Mouse (Mus musculus) lung, embryonic 16.5 days (tissue): ENCODE data around the gene Lmo2. TPM values are rescaled to one million over a fixed set of nuclear protein-coding genes. Genes with fewer than 3 reads are reported as not detected.
"Not testable (repeated sequence)": the region's sequence is repeated elsewhere in the genome, so short reads cannot be mapped to it uniquely, and the experiment has no call there.

Experiments
- ATAC-seq: fragments of 200-750 bp; cut with Nextera tagmentation; 2 replicates; pipeline ENCODE4 v1.8.0; 2017; ENCODE audit warnings: low read depth, mild to moderate bottlenecking, moderate library complexity
- H3K27ac ChIP-seq: fragments of 300-500 bp; sonication (generic); 2 replicates; pipeline ENCODE4 v1.5.1; 2014; ENCODE audit warnings: mild to moderate bottlenecking, control low read depth, low read length
- H3K27me3 ChIP-seq: fragments of 300-500 bp; sonication (generic); 2 replicates; pipeline ENCODE4 v1.6.1; 2014; ENCODE audit warnings: low read depth, low read length, mixed read lengths; ENCODE audit not compliant: control insufficient read depth, insufficient read depth
- H3K36me3 ChIP-seq: fragments of 300-500 bp; sonication (generic); 2 replicates; pipeline ENCODE4 v1.6.1; 2014; ENCODE audit warnings: low read length; ENCODE audit not compliant: control insufficient read depth, insufficient read depth
- H3K4me1 ChIP-seq: fragments of 300-500 bp; sonication (generic); replicated peaks from 2 replicates; pipeline ENCODE4 v1.6.1; 2014; ENCODE audit warnings: low read length, mixed read lengths; ENCODE audit not compliant: control insufficient read depth, insufficient read depth
- H3K4me2 ChIP-seq: fragments of 300-500 bp; sonication (generic); 2 replicates; pipeline ENCODE4 v1.6.1; 2014; ENCODE audit warnings: low read depth, low read length, control low read depth
- H3K4me3 ChIP-seq: fragments of 300-500 bp; sonication (generic); 2 replicates; pipeline ENCODE4 v1.5.1; 2014; ENCODE audit warnings: mild to moderate bottlenecking, low read length, control low read depth
- H3K9ac ChIP-seq: fragments of 300-500 bp; sonication (generic); 2 replicates; pipeline ENCODE4 v1.6.1; 2014; ENCODE audit warnings: low read length, control low read depth
- H3K9me3 ChIP-seq: fragments of 300-500 bp; sonication (generic); 2 replicates; pipeline ENCODE4 v1.6.1; 2016; ENCODE audit warnings: low read length; ENCODE audit not compliant: control insufficient read depth
- WGBS: fragments of 180-500 bp; shearing (Covaris S2); extraction: QIAGEN DNeasy Blood & Tissue Kit; methylation state at CpG from one replicate; pipeline ENCODE4 v1.1.7; 2014; 5-methylcytosine and 5-hydroxymethylcytosine counted together
- polyA plus RNA-seq: library from polyadenylated mRNA; unstranded; fragments of >200 nt; fragmentation: Nextera tagmentation; extraction: Ambion mirVana; gene quantifications from 2 replicates; pipeline ENCODE4 v1.2.1, GENCODE M21; 2015

Gene Lmo2
- polyA plus RNA-seq, 1 experiment from 2014 or later: 31.6 TPM

GRCm38 (mm10) chr2:103983146-103983545, 25.4 kb downstream of the Lmo2 start:
- H3K9ac ChIP-seq: no peak overlapping the region
- 88% methylated on average over 10 of the region's 10 CpGs for whole genome bisulfite sequencing
- H3K36me3 ChIP-seq: no peaks in the 10 kb centered on the region

GRCm38 (mm10) chr2:103987595-103987994, 29.8 kb downstream of the Lmo2 start:
- H3K4me2 ChIP-seq, H3K9ac ChIP-seq, H3K27ac ChIP-seq, H3K4me1 ChIP-seq, H3K4me3 ChIP-seq, H3K9me3 ChIP-seq, H3K27me3 ChIP-seq, ATAC-seq, H3K36me3 ChIP-seq: not testable (repeated sequence)
- 50% methylated on average over 5 of the region's 8 CpGs for WGBS

More at GRCm38 (mm10) chr2:103983146-103983545, 25.4 kb downstream of the Lmo2 start:
- H3K9me3 ChIP-seq: no peaks in the 10 kb centered on the region
- H3K4me3 ChIP-seq: no peak overlapping the region
- no peaks in the 10 kb centered on the region for H3K27me3 ChIP-seq
- H3K4me1 ChIP-seq: no peaks in the 10 kb centered on the region
- H3K4me2 ChIP-seq: no peak overlapping the region
- H3K27ac ChIP-seq: no peak overlapping the region
- ATAC-seq: no peak

- Histone ChIP-seq H3K36me3 (no peaks in the 10 kb centered on the region), H3K4me3 (no peak overlapping the region), H3K4me1 (no peaks in the 10 kb centered on the region), H3K27me3 (no peaks in the 10 kb centered on the region; the same call in 1 of the 2 replicates), H3K4me2 (no peak overlapping the region), H3K9ac (no peak overlapping the region), H3K27ac (no peak overlapping the region), H3K9me3 (no peaks in the 10 kb centered on the region)
- 86% methylated on average over 6 of the region's 6 CpGs for WGBS
- no peak for ATAC-seq
These were observed 31.9 kb downstream of the Lmo2 start for GRCm38 (mm10) chr2:103989724-103990123.

GRCm38 (mm10) chr2:103991303-103991702, 33.5 kb downstream of the Lmo2 start:
- Histone ChIP-seq H3K27ac (no peak overlapping the region), H3K27me3 (no peaks in the 10 kb centered on the region; the same call in 1 of the 2 replicates)

GRCm38 (mm10) chr2:103992162-103992561, 34.4 kb downstream of the Lmo2 start:
- H3K27ac ChIP-seq: no peak overlapping the region
- no peaks in the 10 kb centered on the region for H3K9me3 ChIP-seq
- no peaks in the 10 kb centered on the region for H3K36me3 ChIP-seq
- WGBS: 59% methylated on average over 9 of the region's 9 CpGs
- ATAC-seq: no peak
- H3K27me3 ChIP-seq: no peaks in the 10 kb centered on the region; the same call in 1 of the 2 replicates
- H3K4me2 ChIP-seq: no peak overlapping the region
- no peak overlapping the region for H3K9ac ChIP-seq
- no peaks in the 10 kb centered on the region for H3K4me1 ChIP-seq
- H3K4me3 ChIP-seq: no peak overlapping the region

More at GRCm38 (mm10) chr2:103991303-103991702, 33.5 kb downstream of the Lmo2 start:
- Histone ChIP-seq H3K4me3 (no peak overlapping the region), H3K9ac (no peak overlapping the region), H3K4me1 (no peaks in the 10 kb centered on the region), H3K36me3 (no peaks in the 10 kb centered on the region), H3K4me2 (no peak overlapping the region), H3K9me3 (no peaks in the 10 kb centered on the region)
- ATAC-seq: no peak

- no peak overlapping the region for H3K4me2 ChIP-seq
- no peak overlapping the region for H3K9ac ChIP-seq
- ATAC-seq: no peak
- no peaks in the 10 kb centered on the region for H3K36me3 ChIP-seq
- 39% methylated on average over 17 of the region's 17 CpGs for WGBS
- H3K27me3 ChIP-seq: no peaks in the 10 kb centered on the region; the same call in 1 of the 2 replicates
- H3K4me3 ChIP-seq: no peak overlapping the region
- H3K4me1 ChIP-seq: no peaks in the 10 kb centered on the region
- H3K27ac ChIP-seq: no peak overlapping the region
- no peaks in the 10 kb centered on the region for H3K9me3 ChIP-seq
These were observed 35.0 kb downstream of the Lmo2 start for GRCm38 (mm10) chr2:103992618-103993332.

- Histone ChIP-seq H3K4me2 (no peak overlapping the region), H3K27ac (no peak overlapping the region), H3K27me3 (no peaks in the 10 kb centered on the region), H3K9ac (no peak overlapping the region), H3K4me1 (no peaks in the 10 kb centered on the region), H3K4me3 (no peak overlapping the region), H3K36me3 (no peaks in the 10 kb centered on the region), H3K9me3 (no peaks in the 10 kb centered on the region)
- no peak for ATAC-seq
- WGBS: 25% methylated on average over 2 of the region's 2 CpGs
These were observed 43.3 kb downstream of the Lmo2 start for GRCm38 (mm10) chr2:104001076-104001475.

GRCm38 (mm10) chr2:104001861-104002260, 44.1 kb downstream of the Lmo2 start:
- Histone ChIP-seq H3K27me3 (no peaks in the 10 kb centered on the region), H3K9me3 (no peaks in the 10 kb centered on the region), H3K27ac (no peak overlapping the region), H3K4me3 (no peak overlapping the region), H3K4me2 (no peak overlapping the region), H3K4me1 (no peaks in the 10 kb centered on the region), H3K9ac (no peak overlapping the region), H3K36me3 (no peaks in the 10 kb centered on the region)
- no peak for ATAC-seq
- 70% methylated on average over 4 of the region's 4 CpGs for WGBS

GRCm38 (mm10) chr2:104002711-104003413, 45.1 kb downstream of the Lmo2 start:
- no peak overlapping the region for H3K4me3 ChIP-seq
- H3K36me3 ChIP-seq: no peaks in the 10 kb centered on the region
- H3K27me3 ChIP-seq: no peaks in the 10 kb centered on the region
- H3K27ac ChIP-seq: no peak overlapping the region
- H3K9ac ChIP-seq: no peak overlapping the region
- no peak for ATAC-seq
- no peak overlapping the region for H3K4me2 ChIP-seq
- WGBS: 28% methylated on average over 16 of the region's 16 CpGs
- no peaks in the 10 kb centered on the region for H3K9me3 ChIP-seq
- no peaks in the 10 kb centered on the region for H3K4me1 ChIP-seq
